21 mouse cellular contexts compared by ENCODE assay signal in the genomic region with DNA sequence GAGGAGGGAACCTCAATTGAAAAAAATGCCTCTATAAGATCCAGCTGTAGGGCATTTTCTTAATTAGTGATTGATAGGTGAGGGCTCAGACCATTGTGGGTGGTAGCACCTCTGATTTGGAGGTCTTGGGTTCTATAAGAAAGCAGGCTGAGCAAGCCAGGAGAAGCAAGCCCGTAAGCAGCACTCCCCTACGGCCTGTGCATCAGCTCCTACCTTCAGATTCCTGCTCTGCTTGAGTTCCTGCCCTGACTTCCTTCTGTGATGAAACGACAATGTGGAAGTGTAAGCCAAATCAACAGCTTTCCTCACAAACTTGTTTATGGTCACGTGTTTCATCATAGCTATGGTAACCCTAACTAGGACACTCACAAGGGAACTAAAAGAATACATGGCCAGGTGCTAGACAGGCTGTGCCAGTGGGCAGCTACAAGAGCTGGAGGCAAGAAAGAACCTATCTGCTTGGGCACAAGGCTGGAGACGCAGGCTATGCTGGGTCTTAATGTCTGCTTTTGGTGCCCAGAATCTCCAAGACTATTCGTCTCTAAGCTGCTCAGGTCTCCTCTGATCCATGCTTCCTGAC. TPM values are rescaled to one million over a fixed set of nuclear protein-coding genes. Genes with fewer than 3 reads are reported as not detected.
DNase-seq lines count a peak whose midpoint lies in the region; ATAC-seq and TF ChIP-seq lines count a peak whose summit lies in the region.
"Had no signal": no experiment of that assay in that cellular context is flagged by ENCODE, and none has a peak within 500 bp of the region (broad histone marks: within the 10 kb centered on the region; RNA-seq: fewer than 3 reads in every experiment).

No protein-coding gene starts in this region.

- H3K4me2 ChIP-seq in kidney, embryonic 15.5 days = no peak overlapping the region
- H3K4me2 ChIP-seq in neural tube, embryonic 15.5 days = no peak overlapping the region
- H3K4me2 ChIP-seq: forebrain, embryonic 15.5 days; hindbrain, embryonic 13.5 days; liver, embryonic 13.5 days; neural tube, embryonic 13.5 days; stomach, embryonic 15.5 days had no signal

- ATAC-seq in kidney, embryonic 15.5 days (replicated peaks; ENCODE audit: low FRiP score) = no peak
- ATAC-seq in megakaryocyte progenitor cell, adult 5-6 weeks (replicated peaks; ENCODE audit: poor library complexity) = peak; percentile 83
- no peak for ATAC-seq in neural tube, embryonic 15.5 days (ENCODE audit: low FRiP score)
- ATAC-seq: forebrain, embryonic 15.5 days had no signal

- H3K9me3 ChIP-seq in kidney, embryonic 15.5 days (replicated peaks) = no peaks in the 10 kb centered on the region
- no peaks in the 10 kb centered on the region for H3K9me3 ChIP-seq in neural tube, embryonic 15.5 days (replicated peaks)
- H3K9me3 ChIP-seq: forebrain, embryonic 15.5 days; hindbrain, embryonic 13.5 days; liver, embryonic 13.5 days; megakaryocyte, embryonic 14.5 days; neural tube, embryonic 13.5 days; stomach, embryonic 15.5 days had no signal

- DNase-seq in gastrocnemius, adult 2 months = peak; percentile 19
- DNase-seq in gastrocnemius, postnatal 25 days = no peak
- DNase-seq in kidney, postnatal 36 days = no peak
- no peak for DNase-seq in embryo, embryonic 10.5 days (ENCODE audit: low spot score)
- DNase-seq: B cell, adult 2 months; kidney, adult 18-20 months; kidney, postnatal 25 days; left cerebral cortex, postnatal 4 days; liver, embryonic 13.5 days; right cerebral cortex, postnatal 4 days had no signal

- no peak overlapping the region for H3K9ac ChIP-seq in kidney, embryonic 15.5 days
- H3K9ac ChIP-seq in neural tube, embryonic 15.5 days (replicated peaks) = no peak overlapping the region
- H3K9ac ChIP-seq: forebrain, embryonic 15.5 days; hindbrain, embryonic 13.5 days; liver, embryonic 13.5 days; neural tube, embryonic 13.5 days; stomach, embryonic 15.5 days had no signal

- H3K4me3 ChIP-seq in gastrocnemius, adult 2 months = no peak overlapping the region
- H3K4me3 ChIP-seq in kidney, embryonic 15.5 days (replicated peaks) = no peak overlapping the region
- no peak overlapping the region for H3K4me3 ChIP-seq in bone marrow macrophage, adult 2 months (ENCODE audit: insufficient read depth, low read length)
- H3K4me3 ChIP-seq in neural tube, embryonic 15.5 days (replicated peaks) = no peak overlapping the region
- H3K4me3 ChIP-seq: forebrain, embryonic 15.5 days; hindbrain, embryonic 13.5 days; liver, embryonic 13.5 days; megakaryocyte, embryonic 14.5 days; neural tube, embryonic 13.5 days; stomach, embryonic 15.5 days had no signal

- no peak overlapping the region; the same call in 1 of the 2 replicates for H3K27ac ChIP-seq in gastrocnemius, adult 2 months
- peak overlapping the region; percentile 38; the same call in 1 of the 2 replicates for H3K27ac ChIP-seq in kidney, embryonic 15.5 days
- H3K27ac ChIP-seq in bone marrow macrophage, adult 2 months (ENCODE audit: insufficient read depth, low read depth, low read length) = peak overlapping the region; percentile 43
- H3K27ac ChIP-seq in neural tube, embryonic 15.5 days (replicated peaks) = no peak overlapping the region
- H3K27ac ChIP-seq: forebrain, embryonic 15.5 days; hindbrain, embryonic 13.5 days; liver, embryonic 13.5 days; neural tube, embryonic 13.5 days; stomach, embryonic 15.5 days had no signal

- no peak for TF ChIP-seq CTCF in gastrocnemius, adult 2 months (IDR thresholded peaks at IDR 0.05)
- TF ChIP-seq CTCF in bone marrow macrophage, adult 2 months (IDR thresholded peaks at IDR 0.05; ENCODE audit: low read depth, low read length) = no peak

- no peak for TF ChIP-seq POLR2A in bone marrow macrophage, adult 2 months (IDR thresholded peaks at IDR 0.05; ENCODE audit: borderline replicate concordance, low read depth, low read length)

- H3K36me3 ChIP-seq in kidney, embryonic 15.5 days = no peaks in the 10 kb centered on the region
- no peaks in the 10 kb centered on the region for H3K36me3 ChIP-seq in neural tube, embryonic 15.5 days
- H3K36me3 ChIP-seq: forebrain, embryonic 15.5 days; hindbrain, embryonic 13.5 days; liver, embryonic 13.5 days; neural tube, embryonic 13.5 days; stomach, embryonic 15.5 days had no signal

- peaks cover 7% of the 10 kb centered on the region for H3K4me1 ChIP-seq in kidney, embryonic 15.5 days
- H3K4me1 ChIP-seq in bone marrow macrophage, adult 2 months (ENCODE audit: control insufficient read depth, insufficient read depth, low read length) = peaks cover 36% of the 10 kb centered on the region
- no peaks in the 10 kb centered on the region for H3K4me1 ChIP-seq in neural tube, embryonic 15.5 days
- H3K4me1 ChIP-seq: forebrain, embryonic 15.5 days; hindbrain, embryonic 13.5 days; liver, embryonic 13.5 days; neural tube, embryonic 13.5 days had no signal

- 78% methylated on average over 6 of the region's 6 CpGs for WGBS in kidney, embryonic 15.5 days
- WGBS in neural tube, embryonic 15.5 days = 82% methylated on average over 6 of the region's 6 CpGs

- no peaks in the 10 kb centered on the region for H3K27me3 ChIP-seq in kidney, embryonic 15.5 days
- no peaks in the 10 kb centered on the region for H3K27me3 ChIP-seq in neural tube, embryonic 15.5 days (replicated peaks)
- H3K27me3 ChIP-seq: forebrain, embryonic 15.5 days; hindbrain, embryonic 13.5 days; liver, embryonic 13.5 days; neural tube, embryonic 13.5 days; stomach, embryonic 15.5 days had no signal

- intact Hi-C loops in gastrocnemius, adult 2 months (cut with DNase I) = no loop called here

RNA-seq across cellular contexts. Expression of gene Tnni2, which starts 7.5 kb away (rescaled TPM):
- over 10,000 TPM; 15,929 to 19,962 TPM for total RNA-seq in gastrocnemius, adult 2 months (2021)
- total RNA-seq in gastrocnemius, postnatal 25 days (2021) = over 10,000 TPM; 16,193 to 17,938 TPM
- polyA plus RNA-seq in kidney, embryonic 15.5 days (2015; fragmentation: Nextera tagmentation; extraction: Ambion mirVana) = 19.0 and 45.8 TPM in 2 replicates
- polyA plus RNA-seq in bone marrow macrophage, adult 2 months (2012; ENCODE audit: insufficient read depth, insufficient read length, missing spikeins) = 10.2 and 13.8 TPM in 2 replicates
- 6.0 and 8.0 TPM in 2 replicates for total RNA-seq in megakaryocyte progenitor cell, adult 5-6 weeks (2015)
- total RNA-seq in megakaryocyte progenitor cell, adult 5-6 weeks (2017) = 2.4 and 7.7 TPM in 2 replicates
- 16.4 and 24.8 TPM in 2 replicates for polyA plus RNA-seq in neural tube, embryonic 15.5 days (2015; fragmentation: Nextera tagmentation; extraction: Ambion mirVana)
- total RNA-seq: left cerebral cortex, postnatal 4 days; midbrain, postnatal 0 days had no signal

RNA-seq across cellular contexts. Expression of gene Lsp1, which starts 11.5 kb away (rescaled TPM):
- 10 to 100 TPM; 25.8 to 47.3 TPM for total RNA-seq in gastrocnemius, adult 2 months (2021)
- 10 to 100 TPM; 43.2 to 60.3 TPM for total RNA-seq in gastrocnemius, postnatal 25 days (2021)
- 115 and 139 TPM in 2 replicates for polyA plus RNA-seq in kidney, embryonic 15.5 days (2015; fragmentation: Nextera tagmentation; extraction: Ambion mirVana)
- polyA plus RNA-seq in bone marrow macrophage, adult 2 months (2012; ENCODE audit: insufficient read depth, insufficient read length, missing spikeins) = 320 and 327 TPM in 2 replicates
- total RNA-seq in megakaryocyte progenitor cell, adult 5-6 weeks (2015) = 45.9 and 75.5 TPM in 2 replicates
- total RNA-seq in megakaryocyte progenitor cell, adult 5-6 weeks (2017) = 65.5 and 67.5 TPM in 2 replicates
- polyA plus RNA-seq in neural tube, embryonic 15.5 days (2015; fragmentation: Nextera tagmentation; extraction: Ambion mirVana) = 6.9 and 58.6 TPM in 2 replicates

RNA-seq across cellular contexts. Expression of gene Syt8, which starts 14.5 kb away (rescaled TPM):
- total RNA-seq in gastrocnemius, adult 2 months (2021) = not detected
- not detected for total RNA-seq in gastrocnemius, postnatal 25 days (2021)
- 0.62 and 1.3 TPM in 2 replicates for polyA plus RNA-seq in kidney, embryonic 15.5 days (2015; fragmentation: Nextera tagmentation; extraction: Ambion mirVana)
- 5.6 TPM in 2 replicates for polyA plus RNA-seq in bone marrow macrophage, adult 2 months (2012; ENCODE audit: insufficient read depth, insufficient read length, missing spikeins)
- not detected in 2 replicates for total RNA-seq in megakaryocyte progenitor cell, adult 5-6 weeks (2015)
- total RNA-seq in megakaryocyte progenitor cell, adult 5-6 weeks (2017) = not detected in 2 replicates
- polyA plus RNA-seq in neural tube, embryonic 15.5 days (2015; fragmentation: Nextera tagmentation; extraction: Ambion mirVana) = 0.14 TPM in 1 of 2 replicates, not detected in the other
- total RNA-seq: layer of hippocampus, postnatal 25 days; left cerebral cortex, postnatal 4 days; midbrain, postnatal 0 days had no signal
- polyA plus RNA-seq: forebrain, embryonic 15.5 days; hindbrain, embryonic 13.5 days; liver, embryonic 13.5 days; midbrain, postnatal 0 days; neural tube, embryonic 13.5 days had no signal

RNA-seq across cellular contexts. Expression of gene Tnnt3, which starts 49.5 kb away (rescaled TPM):
- total RNA-seq in gastrocnemius, adult 2 months (2021) = over 10,000 TPM; 28,899 to 38,022 TPM
- total RNA-seq in gastrocnemius, postnatal 25 days (2021) = over 10,000 TPM; 28,170 to 31,317 TPM
- 23.5 and 46.2 TPM in 2 replicates for polyA plus RNA-seq in kidney, embryonic 15.5 days (2015; fragmentation: Nextera tagmentation; extraction: Ambion mirVana)
- polyA plus RNA-seq in bone marrow macrophage, adult 2 months (2012; ENCODE audit: insufficient read depth, insufficient read length, missing spikeins) = 5.1 and 6.0 TPM in 2 replicates
- 0.20 TPM in 1 of 2 replicates, not detected in the other for total RNA-seq in megakaryocyte progenitor cell, adult 5-6 weeks (2015)
- not detected in 2 replicates for total RNA-seq in megakaryocyte progenitor cell, adult 5-6 weeks (2017)
- 14.9 and 26.9 TPM in 2 replicates for polyA plus RNA-seq in neural tube, embryonic 15.5 days (2015; fragmentation: Nextera tagmentation; extraction: Ambion mirVana)
- total RNA-seq: layer of hippocampus, postnatal 25 days had no signal

Comparison
In these comparisons a context has a peak if more than half of its experiments do, and no peak if none do; other contexts are left out.
1. H3K27ac ChIP-seq: peak in kidney, embryonic 15.5 days (single experiment) and bone marrow macrophage, adult 2 months (single experiment); none in gastrocnemius, adult 2 months (single experiment) and neural tube, embryonic 15.5 days (single experiment).
2. RNA of gene Tnni2, which starts 7.5 kb away (total RNA-seq): 15,929 to 19,962 TPM in gastrocnemius, adult 2 months and 16,193 to 17,938 TPM in gastrocnemius, postnatal 25 days; 2.4 to 8.0 TPM in megakaryocyte progenitor cell, adult 5-6 weeks; every median in the first group is over 1,000 times any median in the second.